Mouse (Mus musculus) liver, embryonic 14.5 days (tissue): ENCODE data around the gene Krtap2-4.

Experiments
- CTCF ChIP-seq: IDR thresholded peaks from 2 replicates; pipeline ENCODE4 v1.5.1; 2016; ENCODE audit warnings: antibody characterized with exemption, low read depth, control low read depth
- EP300 ChIP-seq: IDR thresholded peaks from 2 replicates; pipeline ENCODE4 v1.6.1; 2016; ENCODE audit warnings: antibody characterized with exemption, low read depth

- no peak for TF ChIP-seq CTCF
- no peak for TF ChIP-seq EP300
Measured at GRCm38 (mm10) chr11:99662802-99663201, 48.2 kb upstream of the Krtap2-4 start.
